Mouse (Mus musculus) neural tube, embryonic 13.5 days (tissue): ENCODE measurements around the gene Zfp664. TPM values are rescaled to one million over a fixed set of nuclear protein-coding genes. Genes with fewer than 3 reads are reported as not detected.

ENCODE experiments used
- ATAC-seq: fragments of 200-750 bp; cut with Nextera tagmentation; 2 replicates; pipeline ENCODE4 v1.8.0; 2017; ENCODE audit warnings: low read depth, mild to moderate bottlenecking, moderate TSS enrichment, moderate library complexity
- H3K27ac ChIP-seq: fragments of 300-500 bp; sonication (generic); replicated peaks from 2 replicates; pipeline ENCODE4 v1.5.1; 2015; ENCODE audit warnings: moderate library complexity, mild to moderate bottlenecking, inconsistent platforms
- H3K27me3 ChIP-seq: fragments of 300-500 bp; sonication (generic); 2 replicates; pipeline ENCODE4 v1.6.1; 2015; ENCODE audit warnings: mild to moderate bottlenecking, inconsistent platforms
- H3K36me3 ChIP-seq: fragments of 300-500 bp; sonication (generic); 2 replicates; pipeline ENCODE4 v1.6.1; 2015; ENCODE audit warnings: mild to moderate bottlenecking, inconsistent platforms
- H3K4me1 ChIP-seq: fragments of 300-500 bp; sonication (generic); replicated peaks from 2 replicates; pipeline ENCODE4 v1.6.1; 2015; ENCODE audit warnings: inconsistent platforms
- H3K4me2 ChIP-seq: fragments of 300-500 bp; sonication (generic); 2 replicates; pipeline ENCODE4 v1.6.1; 2015; ENCODE audit warnings: inconsistent platforms, mild to moderate bottlenecking, moderate library complexity
- H3K4me3 ChIP-seq: fragments of 300-500 bp; sonication (generic); 2 replicates; pipeline ENCODE4 v1.5.1; 2015; ENCODE audit warnings: mild to moderate bottlenecking, inconsistent platforms
- H3K9ac ChIP-seq: fragments of 300-500 bp; sonication (generic); 2 replicates; pipeline ENCODE4 v1.6.1; 2015; ENCODE audit warnings: moderate library complexity, mild to moderate bottlenecking, inconsistent platforms
- H3K9me3 ChIP-seq: fragments of 300-500 bp; sonication (generic); 2 replicates; pipeline ENCODE4 v1.6.1; 2016; ENCODE audit warnings: inconsistent platforms
- WGBS: fragments of 180-500 bp; shearing (Covaris S2); methylation state at CpG from one replicate; pipeline ENCODE4 v1.1.7; 2015; 5-methylcytosine and 5-hydroxymethylcytosine counted together
- polyA plus RNA-seq: library from polyadenylated mRNA; unstranded; fragments of >200 nt; fragmentation: Nextera tagmentation; extraction: Ambion mirVana; gene quantifications from 2 replicates; pipeline ENCODE4 v1.2.1, GENCODE M21; 2015

Gene Zfp664
- polyA plus RNA-seq = 147 and 150 TPM in 2 replicates

DNA sequence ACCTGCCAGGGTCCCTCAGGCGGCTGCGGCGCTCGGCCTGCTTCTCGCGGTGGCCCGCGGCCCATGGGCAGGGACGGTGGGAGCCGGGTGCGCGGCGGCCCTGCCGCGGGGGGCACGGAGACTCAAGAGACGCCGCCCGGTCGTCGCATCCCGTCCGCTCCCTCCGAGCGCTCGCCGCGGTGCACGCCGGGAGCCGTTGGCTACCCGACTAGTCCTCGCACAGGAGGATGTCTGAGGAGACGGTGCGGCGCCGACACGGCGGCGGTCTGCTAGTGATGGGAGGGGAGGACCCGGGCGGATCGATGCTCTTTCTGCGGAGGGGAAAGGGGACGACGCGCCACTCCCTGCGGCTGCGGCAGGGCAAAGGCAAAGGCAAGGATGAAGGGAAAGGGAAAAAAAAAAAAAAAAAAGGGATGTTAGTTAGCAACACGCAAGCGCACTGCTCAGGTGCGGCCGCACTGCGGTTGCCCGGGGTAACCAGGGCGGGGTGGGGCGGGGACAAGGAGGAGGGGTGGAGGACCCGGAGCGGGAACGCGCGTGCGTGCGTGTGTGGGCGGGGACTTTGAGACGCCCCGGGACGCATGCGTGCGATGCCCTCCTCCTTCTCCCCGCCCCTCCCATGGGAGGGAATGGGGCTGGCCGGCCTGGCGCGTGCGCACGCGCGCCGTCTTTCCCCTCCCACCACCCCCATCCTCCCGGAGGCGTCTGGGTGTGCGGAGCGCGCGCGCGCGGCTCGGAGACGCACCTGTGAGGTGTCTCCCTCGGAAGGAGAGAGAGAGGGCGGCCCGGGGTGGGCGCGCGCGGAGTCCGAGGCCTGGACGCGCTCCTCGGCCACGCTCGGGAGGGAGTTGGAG lies at the start of gene Zfp664, which contains the start of gene Ccdc92:
Zfp664 (plus strand) TSS at position 679 of the 854 bp plus-strand sequence.
Ccdc92 (minus strand) TSS at position 412 of the 854 bp plus-strand sequence.
- peaks cover 10% of the 10 kb centered on the region for H3K36me3 ChIP-seq
- peak within 1 kb of the TSS; percentile 97 for H3K9ac ChIP-seq
- WGBS = under 1% methylated on average over 83 of the region's 103 CpGs
- H3K4me1 ChIP-seq = peaks cover 61% of the 10 kb centered on the region
- ATAC-seq = peak; percentile 91
- peak within 1 kb of the TSS; percentile 97 for H3K27ac ChIP-seq
- peak within 1 kb of the TSS; percentile 98 for H3K4me3 ChIP-seq
- H3K4me2 ChIP-seq = peak within 1 kb of the TSS; percentile 89
- H3K27me3 ChIP-seq = peaks cover 14% of the 10 kb centered on the region
- no peaks in the 10 kb centered on the region for H3K9me3 ChIP-seq

DNA sequence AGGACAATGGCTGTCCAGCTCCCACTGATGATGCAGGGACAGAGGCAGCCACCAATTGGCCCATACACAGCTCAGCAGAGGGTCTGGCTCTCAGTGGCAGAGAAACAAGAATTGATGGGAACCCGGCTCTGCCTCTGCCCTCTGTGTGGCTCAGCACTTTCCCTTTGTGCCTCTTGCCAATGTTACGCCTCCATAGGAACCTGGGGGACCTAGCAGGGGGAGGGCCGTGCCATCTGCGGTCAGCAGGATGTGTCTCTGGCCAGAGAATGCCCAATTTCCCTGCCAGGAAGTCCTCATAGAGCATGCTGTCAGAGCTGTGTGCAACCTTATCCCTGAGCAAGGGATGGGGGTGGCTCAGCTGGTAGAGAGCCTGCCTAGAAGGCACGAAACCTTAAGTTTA lies 47.7 kb upstream of the Zfp664 start:
- H3K4me3 ChIP-seq = no peak overlapping the region
- 0 out of 2 replicates have a peak, but pooled peaks cover 7% of the 10 kb centered on the region for H3K9me3 ChIP-seq
- no peaks in the 10 kb centered on the region for H3K36me3 ChIP-seq
- no peak overlapping the region for H3K9ac ChIP-seq
- H3K27ac ChIP-seq = no peak overlapping the region
- H3K4me2 ChIP-seq = no peak overlapping the region
- no peak for ATAC-seq
- no peaks in the 10 kb centered on the region for H3K27me3 ChIP-seq
- no peaks in the 10 kb centered on the region for H3K4me1 ChIP-seq
- WGBS = 66% methylated on average over 5 of the region's 5 CpGs

DNA sequence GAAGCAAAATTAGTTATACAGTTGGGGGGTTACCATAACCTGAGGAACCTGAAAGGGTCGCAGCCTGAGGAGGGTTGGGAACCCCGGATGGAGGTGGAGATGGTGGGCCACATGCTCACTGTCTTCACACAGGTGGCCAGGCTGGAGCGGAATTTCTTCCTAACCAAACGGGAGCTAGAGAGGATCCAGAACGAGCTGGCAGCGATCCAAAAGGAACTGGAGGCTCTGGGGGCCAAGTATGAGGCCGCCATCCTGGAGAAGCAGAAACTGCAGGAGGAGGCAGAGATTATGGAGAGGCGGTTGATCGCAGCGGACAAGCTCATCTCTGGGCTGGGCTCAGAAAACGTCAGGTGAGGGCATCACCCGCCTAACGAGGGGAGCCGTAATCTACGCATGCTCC lies 45.4 kb upstream of the Zfp664 start:
- Histone ChIP-seq H3K9me3 (0 out of 2 replicates have a peak, but pooled peaks cover 7% of the 10 kb centered on the region), H3K4me3 (no peak overlapping the region), H3K36me3 (no peaks in the 10 kb centered on the region), H3K27ac (no peak overlapping the region), H3K4me2 (no peak overlapping the region), H3K9ac (no peak overlapping the region), H3K4me1 (no peaks in the 10 kb centered on the region), H3K27me3 (no peaks in the 10 kb centered on the region)
- 89% methylated on average over 15 of the region's 15 CpGs for WGBS
- no peak for ATAC-seq

DNA sequence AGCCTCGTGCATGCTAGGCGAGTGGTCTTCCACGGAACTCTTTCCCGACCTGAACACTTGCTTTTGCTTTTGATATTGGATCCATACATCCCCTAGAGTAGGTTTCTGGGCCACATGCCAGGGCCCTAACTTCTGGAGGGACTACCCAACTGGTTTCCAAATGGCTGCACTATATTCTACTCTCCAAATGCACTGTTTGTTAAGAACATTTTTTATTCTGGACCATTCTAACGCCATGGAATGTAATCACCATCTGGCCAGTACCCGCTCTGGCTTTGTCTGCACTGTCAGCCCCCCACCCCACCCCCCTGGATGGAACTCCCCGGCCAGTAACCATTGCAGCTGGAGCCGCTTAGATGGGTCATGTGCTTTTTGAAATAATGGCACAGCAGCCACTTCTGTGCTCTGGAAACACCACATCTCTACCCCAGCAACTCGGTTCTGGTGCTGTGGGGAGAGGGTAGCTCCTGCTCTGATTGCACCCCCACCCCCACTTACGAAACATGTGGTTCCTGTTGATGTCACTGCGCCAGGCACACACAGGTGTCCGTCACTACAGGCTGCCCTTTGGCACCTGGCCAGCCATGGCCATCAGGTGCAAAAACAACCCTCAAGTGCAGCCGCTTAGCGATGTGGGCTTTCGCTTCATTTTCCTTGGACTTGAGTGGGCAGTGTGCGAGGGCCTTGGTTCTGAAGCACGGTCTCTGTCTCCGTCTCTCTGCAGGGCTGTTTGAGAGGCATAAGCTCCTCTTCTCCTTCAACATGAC lies 40.2 kb upstream of the Zfp664 start:
- Histone ChIP-seq H3K27me3 (no peaks in the 10 kb centered on the region), H3K4me1 (no peaks in the 10 kb centered on the region)

DNA sequence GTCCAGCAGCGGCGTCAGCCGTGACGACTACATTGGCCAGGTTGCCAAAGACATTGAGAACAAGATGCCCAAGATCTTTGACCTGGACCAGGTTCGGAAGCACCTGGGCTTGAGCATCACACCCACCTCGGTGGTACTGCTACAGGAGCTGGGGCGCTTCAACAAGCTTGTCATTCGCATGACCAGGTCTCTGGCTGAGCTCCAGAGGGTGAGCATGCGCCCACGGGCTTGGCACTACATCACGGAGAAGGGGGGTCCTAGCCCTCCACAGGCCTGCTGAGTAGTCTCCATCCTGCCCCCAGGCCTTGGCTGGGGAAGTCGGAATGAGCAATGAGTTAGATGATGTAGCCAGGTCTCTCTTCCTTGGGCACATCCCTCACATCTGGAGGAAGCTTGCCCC lies 32.2 kb upstream of the Zfp664 start:
- ATAC-seq = no peak
- no peaks in the 10 kb centered on the region for H3K27me3 ChIP-seq

More for the DNA sequence above, 40.2 kb upstream of the Zfp664 start:
- H3K4me2 ChIP-seq = no peak overlapping the region
- no peak overlapping the region for H3K4me3 ChIP-seq
- ATAC-seq = no peak
- no peak overlapping the region for H3K9ac ChIP-seq
- 0 out of 2 replicates have a peak, but pooled peaks cover 7% of the 10 kb centered on the region for H3K9me3 ChIP-seq
- no peaks in the 10 kb centered on the region for H3K36me3 ChIP-seq
- no peak overlapping the region for H3K27ac ChIP-seq
- 79% methylated on average over 18 of the region's 18 CpGs for WGBS

DNA sequence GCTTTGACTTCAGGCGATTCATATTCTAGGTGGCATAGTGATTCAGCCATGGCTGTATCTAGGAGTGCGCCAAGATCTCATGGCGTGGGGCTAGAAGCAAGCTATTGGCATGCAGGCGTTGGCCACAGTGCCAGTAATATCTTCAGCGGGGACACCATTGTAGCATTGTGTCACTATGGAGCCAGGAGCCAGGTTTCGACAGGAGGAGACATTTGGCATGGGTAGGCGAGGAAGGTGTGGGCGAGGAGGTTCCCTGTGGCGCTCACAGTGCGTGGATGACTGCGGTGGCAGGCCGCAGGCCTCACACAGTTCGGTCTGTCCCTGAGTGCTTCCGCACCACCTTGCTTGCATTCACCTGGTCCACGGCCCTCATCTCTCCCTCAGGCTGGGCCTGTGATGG lies 27.3 kb upstream of the Zfp664 start:
- H3K4me2 ChIP-seq = no peak overlapping the region
- H3K4me3 ChIP-seq = no peak overlapping the region
- H3K27ac ChIP-seq = no peak overlapping the region
- no peaks in the 10 kb centered on the region for H3K9me3 ChIP-seq
- H3K36me3 ChIP-seq = peaks cover 62% of the 10 kb centered on the region
- H3K4me1 ChIP-seq = peaks cover under 1% of the 10 kb centered on the region; the same call in 1 of the 2 replicates
- H3K9ac ChIP-seq = no peak overlapping the region
- 97% methylated on average over 15 of the region's 15 CpGs for WGBS
- no peaks in the 10 kb centered on the region for H3K27me3 ChIP-seq
- ATAC-seq = no peak

More for the DNA sequence above, 32.2 kb upstream of the Zfp664 start:
- Histone ChIP-seq H3K4me1 (no peaks in the 10 kb centered on the region), H3K4me3 (no peak overlapping the region), H3K36me3 (peaks cover 17% of the 10 kb centered on the region), H3K27ac (no peak overlapping the region), H3K9ac (no peak overlapping the region), H3K4me2 (no peak overlapping the region), H3K9me3 (no peaks in the 10 kb centered on the region)
- 90% methylated on average over 12 of the region's 12 CpGs for WGBS

DNA sequence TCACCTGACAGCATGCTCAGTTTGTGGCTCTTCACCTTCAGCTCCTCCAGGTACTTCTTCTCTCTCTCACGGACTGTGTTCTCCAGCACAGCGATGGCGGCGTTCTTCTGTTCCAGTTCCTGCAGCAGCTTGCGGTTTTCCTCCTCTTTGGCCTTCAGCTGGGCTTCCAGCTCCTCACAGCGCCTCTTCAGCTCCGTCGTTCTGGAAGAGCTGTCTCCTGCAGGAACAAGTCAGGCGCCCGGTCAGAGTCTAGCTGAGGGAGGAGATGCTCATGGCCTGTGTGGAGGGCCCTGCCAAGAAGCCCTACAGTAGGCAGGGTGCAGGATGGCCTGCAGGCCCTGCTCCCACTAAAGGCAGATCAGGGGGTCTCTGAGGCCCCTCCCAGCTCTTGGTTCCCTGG lies 26.4 kb upstream of the Zfp664 start:
- H3K4me3 ChIP-seq = no peak overlapping the region
- H3K36me3 ChIP-seq = peaks cover 62% of the 10 kb centered on the region
- no peaks in the 10 kb centered on the region for H3K27me3 ChIP-seq
- ATAC-seq = no peak
- WGBS = 91% methylated on average over 10 of the region's 10 CpGs
- H3K4me2 ChIP-seq = no peak overlapping the region
- H3K9ac ChIP-seq = no peak overlapping the region
- H3K27ac ChIP-seq = no peak overlapping the region
- H3K9me3 ChIP-seq = no peaks in the 10 kb centered on the region
- H3K4me1 ChIP-seq = peaks cover 9% of the 10 kb centered on the region

DNA sequence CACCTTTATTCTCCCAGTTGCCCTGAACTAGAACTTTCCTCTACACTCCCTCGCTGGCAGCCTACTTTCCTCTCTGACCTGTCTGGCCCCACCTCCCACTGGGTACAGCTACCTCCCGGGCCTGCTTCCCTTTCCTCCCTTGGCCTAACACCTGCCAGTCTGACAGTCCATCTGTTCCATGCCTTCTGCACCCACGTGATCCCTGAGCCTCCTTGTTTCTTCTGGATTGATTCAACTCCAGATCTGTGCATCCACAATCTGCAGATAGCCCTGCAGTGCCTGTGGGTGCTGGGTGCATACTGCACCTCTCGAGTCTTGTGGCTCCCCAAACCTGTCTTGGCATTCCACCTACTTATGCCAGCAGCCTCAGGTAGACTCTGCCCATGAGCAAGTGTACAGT lies 25.9 kb upstream of the Zfp664 start:
- peaks cover 62% of the 10 kb centered on the region for H3K36me3 ChIP-seq
- no peak for ATAC-seq
- no peaks in the 10 kb centered on the region for H3K27me3 ChIP-seq
- H3K4me2 ChIP-seq = no peak overlapping the region
- no peak overlapping the region for H3K27ac ChIP-seq
- H3K4me1 ChIP-seq = peaks cover 11% of the 10 kb centered on the region
- H3K4me3 ChIP-seq = no peak overlapping the region
- 71% methylated on average over 4 of the region's 4 CpGs for WGBS
- no peak overlapping the region for H3K9ac ChIP-seq
- H3K9me3 ChIP-seq = no peaks in the 10 kb centered on the region

DNA sequence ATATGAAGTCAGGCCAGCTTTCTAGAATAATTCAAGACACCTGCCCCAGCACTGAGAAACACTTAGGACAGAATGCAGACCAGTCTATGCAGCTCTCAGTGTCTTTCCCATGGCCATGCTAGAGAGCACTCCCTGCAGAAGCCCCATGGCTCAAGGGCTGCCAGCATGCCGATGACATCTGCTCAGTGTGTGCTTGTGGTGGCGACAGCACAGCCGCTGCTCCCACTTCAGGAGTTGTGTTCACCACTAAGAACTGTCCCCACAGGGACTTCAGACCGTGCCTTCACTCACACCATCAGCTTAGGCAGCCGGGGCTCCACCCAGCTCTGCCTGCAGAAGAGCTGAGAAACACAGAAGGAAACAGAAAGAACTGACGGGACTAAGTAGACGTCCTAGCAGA lies 22.3 kb upstream of the Zfp664 start:
- peaks cover 34% of the 10 kb centered on the region for H3K4me1 ChIP-seq
- no peak overlapping the region for H3K27ac ChIP-seq
- no peaks in the 10 kb centered on the region for H3K9me3 ChIP-seq
- ATAC-seq = no peak
- H3K27me3 ChIP-seq = no peaks in the 10 kb centered on the region
- no peak overlapping the region for H3K4me2 ChIP-seq
- H3K4me3 ChIP-seq = no peak overlapping the region
- peaks cover 46% of the 10 kb centered on the region for H3K36me3 ChIP-seq
- H3K9ac ChIP-seq = no peak overlapping the region
- WGBS = 87% methylated on average over 7 of the region's 7 CpGs

DNA sequence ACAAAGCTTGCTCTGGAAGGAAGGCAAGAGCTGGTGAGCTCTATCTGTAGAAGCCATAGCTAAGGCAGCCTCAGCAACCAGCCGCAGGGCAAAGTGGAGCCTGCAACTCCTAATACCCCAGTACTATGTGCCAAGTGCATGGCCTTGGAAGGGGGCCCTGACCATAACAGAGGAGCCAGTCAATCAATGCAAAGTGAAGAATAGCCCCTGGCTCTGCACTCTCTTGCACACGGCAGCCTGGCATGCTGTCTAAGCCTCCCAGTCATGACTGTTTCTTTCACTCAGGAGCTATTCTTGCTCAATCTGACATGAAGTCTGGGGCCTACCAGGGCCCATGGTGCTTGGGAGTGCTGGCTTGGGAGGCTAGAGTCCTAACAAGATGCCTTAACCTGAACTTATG lies 21.8 kb upstream of the Zfp664 start:
- H3K4me1 ChIP-seq = peaks cover 35% of the 10 kb centered on the region
- peaks cover 41% of the 10 kb centered on the region for H3K36me3 ChIP-seq
- H3K27ac ChIP-seq = no peak overlapping the region; the same call in 1 of the 2 replicates
- H3K27me3 ChIP-seq = no peaks in the 10 kb centered on the region
- H3K4me3 ChIP-seq = no peak overlapping the region
- no peak for ATAC-seq
- no peaks in the 10 kb centered on the region for H3K9me3 ChIP-seq
- no peak overlapping the region for H3K9ac ChIP-seq
- 72% methylated on average over 2 of the region's 2 CpGs for WGBS
- no peak overlapping the region for H3K4me2 ChIP-seq

DNA sequence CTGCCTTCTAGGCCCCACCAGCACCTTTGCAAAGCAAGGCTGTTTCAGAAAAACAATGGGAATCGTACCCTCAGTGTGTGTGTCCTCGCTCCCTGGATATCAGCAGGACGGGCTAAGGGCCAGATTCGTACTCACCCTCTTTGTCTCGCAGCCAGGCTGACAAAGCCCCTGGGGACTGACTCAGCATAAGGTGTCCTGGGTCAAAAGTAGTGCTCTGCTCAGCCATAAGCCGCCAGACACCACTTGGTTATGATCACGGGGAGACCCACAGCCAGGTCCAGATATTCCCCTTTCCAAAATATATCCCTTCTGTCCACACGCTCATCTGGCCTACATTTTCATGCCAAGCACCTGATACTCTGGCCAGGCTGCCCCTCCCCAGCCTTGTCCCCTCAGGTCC lies 19.1 kb upstream of the Zfp664 start:
- H3K4me2 ChIP-seq = 0 out of 2 replicates have a peak overlapping the region, but pooled peaks have one; percentile 3
- H3K36me3 ChIP-seq = peaks cover 14% of the 10 kb centered on the region; the same call in 1 of the 2 replicates
- H3K27ac ChIP-seq = peak overlapping the region; percentile 78
- peaks cover 48% of the 10 kb centered on the region for H3K4me1 ChIP-seq
- 57% methylated on average over 8 of the region's 8 CpGs for WGBS
- peak overlapping the region; percentile 50 for H3K9ac ChIP-seq
- peak; percentile 32; the same call in 1 of the 2 replicates for ATAC-seq
- no peaks in the 10 kb centered on the region for H3K27me3 ChIP-seq
- no peak overlapping the region for H3K4me3 ChIP-seq
- no peaks in the 10 kb centered on the region for H3K9me3 ChIP-seq

DNA sequence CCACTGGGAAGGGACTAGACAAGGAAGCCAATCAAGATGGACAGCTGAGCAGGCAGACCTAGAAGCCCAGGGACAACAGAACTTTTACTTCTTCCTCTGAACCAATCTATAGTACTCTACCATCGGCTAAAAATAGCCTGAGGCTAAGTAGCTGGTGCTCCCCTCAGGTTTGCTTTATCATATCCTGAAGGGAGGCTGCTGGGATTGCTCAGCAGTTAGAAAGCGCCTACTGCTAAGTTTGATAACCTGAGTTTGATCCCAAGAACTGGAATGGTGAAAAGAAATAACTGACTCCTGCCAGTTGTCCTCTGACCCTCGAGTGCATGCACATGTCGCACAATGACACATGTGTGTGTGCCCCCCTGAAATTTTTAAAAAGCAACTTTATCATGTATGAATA lies 17.6 kb upstream of the Zfp664 start:
- peaks cover 54% of the 10 kb centered on the region for H3K4me1 ChIP-seq
- H3K27me3 ChIP-seq = no peaks in the 10 kb centered on the region
- no peaks in the 10 kb centered on the region for H3K36me3 ChIP-seq
- no peak overlapping the region for H3K9ac ChIP-seq
- H3K4me3 ChIP-seq = no peak overlapping the region
- no peaks in the 10 kb centered on the region for H3K9me3 ChIP-seq
- no peak for ATAC-seq
- 80% methylated on average over 4 of the region's 4 CpGs for WGBS
- H3K4me2 ChIP-seq = no peak overlapping the region
- peak overlapping the region; percentile 78 for H3K27ac ChIP-seq
